Mouse (Mus musculus): ENCODE measurements at regions not wholly inside any gene's neighbourhood (a gene's known extent, or its start where the extent isn't known, plus 50 kb on each side); places are given as distances from the start of the nearest gene placed in this dataset.

DNA sequence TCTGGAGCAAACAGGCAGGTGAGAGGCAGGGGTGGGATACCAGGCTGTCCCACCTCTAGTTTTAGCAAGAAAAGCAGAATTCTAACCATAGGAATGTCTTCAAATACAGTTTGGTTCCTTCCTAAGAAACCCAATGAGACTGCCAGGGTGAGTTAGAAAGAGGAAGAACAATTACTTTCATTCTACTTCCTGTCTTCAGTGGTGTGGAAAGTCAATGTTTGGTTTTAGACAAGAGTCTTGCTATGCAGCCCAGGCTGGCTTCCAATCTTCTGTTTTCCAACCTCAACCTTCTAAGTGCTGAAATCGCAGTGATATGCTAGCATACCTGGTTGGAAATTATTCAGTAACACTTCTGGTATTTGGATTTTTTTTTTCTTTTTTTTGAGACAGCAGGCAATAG is 77.1 kb upstream of the Spon1 start:
- Histone ChIP-seq H3K79me2 (replicated peaks; ENCODE audit: control insufficient read depth, extremely low read depth, insufficient read depth, poor library complexity, severe bottlenecking) (no peaks in the 10 kb centered on the region), H3K9me3 (replicated peaks; ENCODE audit: low read length) (no peaks in the 10 kb centered on the region), H3K36me3 (replicated peaks in 1 of 2; ENCODE audit: control insufficient read depth in 1 of 2, insufficient read depth in 1 of 2, low read length in 1 of 2) (no peaks in the 10 kb centered on the region), H3K27me3 (replicated peaks) (peaks cover 3% of the 10 kb centered on the region), H3K9ac (ENCODE audit: insufficient read depth, low read depth) (no peak overlapping the region), H3K27ac (ENCODE audit: insufficient read depth, low read depth) (no peak overlapping the region), H3K4me3 (replicated peaks in 1 of 3; ENCODE audit: low read depth in 2 of 3, low read length in 2 of 3, poor library complexity in 1 of 3) (no peak overlapping the region), H3K4me1 (ENCODE audit: control insufficient read depth in 1 of 2, insufficient read depth in 2 of 2) (peaks cover 2 to 12% of the 10 kb centered on the region in 2 experiments; a peak in 2 of 4 replicates), H3K4me2 (ENCODE audit: insufficient read depth, low read depth, poor library complexity, severe bottlenecking) (no peak overlapping the region)
- dilution Hi-C loops (cut with MboI; ENCODE audit: extremely low pct_ligation_motif_present, extremely low pct_unique_long_range_greater_than_20kb, low sequenced_read_pairs), result no loop called here
- no peak for DNase-seq (ENCODE audit: extremely low read depth)
- in situ Hi-C loops (cut with MboI; ENCODE audit: low pct_ligation_motif_present, low pct_unique_long_range_greater_than_20kb, low sequenced_read_pairs), result no loop called here
- TF ChIP-seq SIN3A (IDR thresholded peaks at IDR 0.05; ENCODE audit: low read length) (no peak), NRF1 (IDR thresholded peaks at IDR 0.05; ENCODE audit: low read depth, low read length) (no peak), TBP (conservative IDR thresholded peaks at IDR 0.05; ENCODE audit: low read depth, low read length) (no peak)

GRCm38 (mm10) chr7:113689131-113689530 is 76.7 kb upstream of the Spon1 start:
- no peak overlapping the region for H3K4me2 ChIP-seq (ENCODE audit: insufficient read depth, low read depth, poor library complexity, severe bottlenecking)
- H3K9me3 ChIP-seq (replicated peaks; ENCODE audit: low read length), result no peaks in the 10 kb centered on the region
- H3K4me1 ChIP-seq (ENCODE audit: control insufficient read depth in 1 of 2, insufficient read depth in 2 of 2), result peaks cover 2 to 12% of the 10 kb centered on the region in 2 experiments; a peak in 2 of 4 replicates
- H3K36me3 ChIP-seq (replicated peaks in 1 of 2; ENCODE audit: control insufficient read depth in 1 of 2, insufficient read depth in 1 of 2, low read length in 1 of 2), result no peaks in the 10 kb centered on the region
- dilution Hi-C loops (cut with MboI; ENCODE audit: extremely low pct_ligation_motif_present, extremely low pct_unique_long_range_greater_than_20kb, low sequenced_read_pairs), result no loop called here
- TF ChIP-seq MAZ (IDR thresholded peaks at IDR 0.05; ENCODE audit: low read depth, low read length) (no peak), SIN3A (IDR thresholded peaks at IDR 0.05; ENCODE audit: low read length) (no peak), TCF12 (IDR thresholded peaks at IDR 0.05; ENCODE audit: low read depth, low read length) (no peak), HCFC1 (IDR thresholded peaks at IDR 0.05; ENCODE audit: low read depth, low read length) (no peak), PAX5 (IDR thresholded peaks at IDR 0.05; ENCODE audit: low read length) (no peak), UBTF (IDR thresholded peaks at IDR 0.05; ENCODE audit: low read depth, low read length) (no peak), MEF2A (IDR thresholded peaks at IDR 0.05; ENCODE audit: borderline replicate concordance, low read depth, low read length) (no peak)
- in situ Hi-C loops (cut with MboI; ENCODE audit: low pct_ligation_motif_present, low pct_unique_long_range_greater_than_20kb, low sequenced_read_pairs), result no loop called here
- no peaks in the 10 kb centered on the region for H3K79me2 ChIP-seq (replicated peaks; ENCODE audit: control insufficient read depth, extremely low read depth, insufficient read depth, poor library complexity, severe bottlenecking)
- H3K4me3 ChIP-seq (replicated peaks in 1 of 3; ENCODE audit: low read depth in 2 of 3, low read length in 2 of 3, poor library complexity in 1 of 3), result no peak overlapping the region
- peaks cover 3% of the 10 kb centered on the region for H3K27me3 ChIP-seq (replicated peaks)
- H3K27ac ChIP-seq (ENCODE audit: insufficient read depth, low read depth), result no peak overlapping the region
- no peak overlapping the region for H3K9ac ChIP-seq (ENCODE audit: insufficient read depth, low read depth)
- no peak for DNase-seq (ENCODE audit: extremely low read depth)

- dilution Hi-C loops (cut with MboI; ENCODE audit: extremely low pct_ligation_motif_present, extremely low pct_unique_long_range_greater_than_20kb, low sequenced_read_pairs) (no loop called here), in situ Hi-C loops (cut with MboI; ENCODE audit: low pct_ligation_motif_present, low pct_unique_long_range_greater_than_20kb, low sequenced_read_pairs) (no loop called here)
- no peaks in the 10 kb centered on the region for H3K36me3 ChIP-seq (replicated peaks in 1 of 2; ENCODE audit: control insufficient read depth in 1 of 2, insufficient read depth in 1 of 2, low read length in 1 of 2)
- no peak for DNase-seq (ENCODE audit: extremely low read depth)
- peaks cover 2 to 12% of the 10 kb centered on the region in 2 experiments; a peak in 2 of 4 replicates for H3K4me1 ChIP-seq (ENCODE audit: control insufficient read depth in 1 of 2, insufficient read depth in 2 of 2)
- H3K4me3 ChIP-seq (replicated peaks in 1 of 3; ENCODE audit: low read depth in 2 of 3, low read length in 2 of 3, poor library complexity in 1 of 3), result no peak overlapping the region
- H3K4me2 ChIP-seq (ENCODE audit: insufficient read depth, low read depth, poor library complexity, severe bottlenecking), result no peak overlapping the region
- no peak overlapping the region for H3K27ac ChIP-seq (ENCODE audit: insufficient read depth, low read depth)
- TF ChIP-seq ZNF384 (IDR thresholded peaks at IDR 0.05; ENCODE audit: low read depth, low read length), result no peak
- TF ChIP-seq BHLHE40 (IDR thresholded peaks at IDR 0.05; ENCODE audit: low read depth, low read length), result no peak
- H3K79me2 ChIP-seq (replicated peaks; ENCODE audit: control insufficient read depth, extremely low read depth, insufficient read depth, poor library complexity, severe bottlenecking), result no peaks in the 10 kb centered on the region
- no peak overlapping the region for H3K9ac ChIP-seq (ENCODE audit: insufficient read depth, low read depth)
- peaks cover 1% of the 10 kb centered on the region for H3K27me3 ChIP-seq (replicated peaks)
- no peaks in the 10 kb centered on the region for H3K9me3 ChIP-seq (replicated peaks; ENCODE audit: low read length)
Observed at GRCm38 (mm10) chr7:113691756-113692155, 74.0 kb upstream of the Spon1 start.

Data from CH12.LX (cell line).